Mouse (Mus musculus): Measurements from ENCODE around the gene Tchp. TPM values are rescaled to one million over a fixed set of nuclear protein-coding genes. Genes with fewer than 3 reads are reported as not detected.

Gene Tchp
- polyA plus RNA-seq, 1 experiment from 2014 or later = 18.6 TPM

- Histone ChIP-seq H3K9me3 (no peaks in the 10 kb centered on the region), H3K4me2 (no peak overlapping the region), H3K4me1 (replicated peaks) (no peaks in the 10 kb centered on the region), H3K9ac (no peak overlapping the region), H3K27ac (replicated peaks) (no peak overlapping the region), H3K4me3 (no peak overlapping the region), H3K36me3 (peaks cover 84% of the 10 kb centered on the region), H3K27me3 (no peaks in the 10 kb centered on the region)
- 94% methylated on average over 5 of the region's 5 CpGs for WGBS
- no peak for ATAC-seq (ENCODE audit: low FRiP score, low read depth)
These were observed 38.0 kb downstream of the Tchp start for GRCm38 (mm10) chr5:114745581-114745980.

GRCm38 (mm10) chr5:114746886-114747285 is 39.3 kb downstream of the Tchp start:
- no peaks in the 10 kb centered on the region for H3K27me3 ChIP-seq
- no peak overlapping the region for H3K9ac ChIP-seq
- ATAC-seq (ENCODE audit: low FRiP score, low read depth) = no peak
- H3K4me2 ChIP-seq = no peak overlapping the region
- no peak overlapping the region for H3K4me3 ChIP-seq
- peaks cover 86% of the 10 kb centered on the region for H3K36me3 ChIP-seq
- no peak overlapping the region for H3K27ac ChIP-seq (replicated peaks)
- no peaks in the 10 kb centered on the region for H3K4me1 ChIP-seq (replicated peaks)
- H3K9me3 ChIP-seq = no peaks in the 10 kb centered on the region
- WGBS = 90% methylated on average over 4 of the region's 4 CpGs

GRCm38 (mm10) chr5:114747521-114747920 is 40.0 kb downstream of the Tchp start:
- Histone ChIP-seq H3K4me2 (no peak overlapping the region), H3K4me3 (no peak overlapping the region), H3K36me3 (peaks cover 86% of the 10 kb centered on the region), H3K27me3 (no peaks in the 10 kb centered on the region), H3K9me3 (no peaks in the 10 kb centered on the region), H3K9ac (no peak overlapping the region), H3K27ac (replicated peaks) (no peak overlapping the region), H3K4me1 (replicated peaks) (no peaks in the 10 kb centered on the region)
- 92% methylated on average over 5 of the region's 5 CpGs for WGBS
- ATAC-seq (ENCODE audit: low FRiP score, low read depth) = no peak

DNA sequence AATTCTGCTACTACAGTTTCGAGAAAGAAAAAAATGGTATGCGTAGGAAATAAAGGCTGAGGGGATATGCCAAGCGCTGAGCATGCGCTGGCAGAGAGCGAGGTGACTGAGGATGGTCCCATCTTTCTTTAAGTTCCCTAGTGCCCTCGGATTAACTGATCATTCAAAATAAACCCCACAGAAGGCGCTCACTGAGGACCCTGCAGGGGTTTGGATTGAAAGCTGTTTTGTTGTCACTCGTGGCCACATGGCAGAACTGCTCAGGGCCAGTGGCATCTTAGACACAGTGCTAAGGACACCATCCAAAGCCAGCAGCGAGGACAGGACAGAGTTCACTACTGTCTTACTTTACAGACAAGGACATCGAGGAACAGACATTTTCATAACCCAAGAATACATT is 42.8 kb downstream of the Tchp start:
- Histone ChIP-seq H3K27ac (replicated peaks) (no peak overlapping the region), H3K4me2 (no peak overlapping the region), H3K4me3 (no peak overlapping the region), H3K4me1 (replicated peaks) (no peaks in the 10 kb centered on the region), H3K27me3 (no peaks in the 10 kb centered on the region), H3K9me3 (no peaks in the 10 kb centered on the region), H3K36me3 (peaks cover 73% of the 10 kb centered on the region), H3K9ac (no peak overlapping the region)
- WGBS = 83% methylated on average over 10 of the region's 10 CpGs
- ATAC-seq (ENCODE audit: low FRiP score, low read depth) = no peak

- Histone ChIP-seq H3K4me3 (no peak overlapping the region), H3K27me3 (no peaks in the 10 kb centered on the region), H3K9me3 (no peaks in the 10 kb centered on the region), H3K36me3 (peaks cover 70% of the 10 kb centered on the region), H3K4me1 (replicated peaks) (no peaks in the 10 kb centered on the region), H3K4me2 (no peak overlapping the region), H3K27ac (replicated peaks) (no peak overlapping the region), H3K9ac (no peak overlapping the region)
- WGBS = 87% methylated on average over 10 of the region's 10 CpGs
- no peak for ATAC-seq (ENCODE audit: low FRiP score, low read depth)
These were observed 44.8 kb downstream of the Tchp start for GRCm38 (mm10) chr5:114752397-114752796.

GRCm38 (mm10) chr5:114753384-114753783 is 45.8 kb downstream of the Tchp start:
- H3K27me3 ChIP-seq = no peaks in the 10 kb centered on the region
- H3K9me3 ChIP-seq = no peaks in the 10 kb centered on the region
- no peak overlapping the region for H3K4me2 ChIP-seq
- H3K4me3 ChIP-seq = no peak overlapping the region
- 75% methylated on average over 12 of the region's 12 CpGs for WGBS
- ATAC-seq (ENCODE audit: low FRiP score, low read depth) = peak; percentile 68
- peak overlapping the region; percentile 56; the same call in 1 of the 2 replicates for H3K27ac ChIP-seq (replicated peaks)
- H3K9ac ChIP-seq = no peak overlapping the region
- H3K36me3 ChIP-seq = peaks cover 62% of the 10 kb centered on the region
- H3K4me1 ChIP-seq (replicated peaks) = no peaks in the 10 kb centered on the region

DNA sequence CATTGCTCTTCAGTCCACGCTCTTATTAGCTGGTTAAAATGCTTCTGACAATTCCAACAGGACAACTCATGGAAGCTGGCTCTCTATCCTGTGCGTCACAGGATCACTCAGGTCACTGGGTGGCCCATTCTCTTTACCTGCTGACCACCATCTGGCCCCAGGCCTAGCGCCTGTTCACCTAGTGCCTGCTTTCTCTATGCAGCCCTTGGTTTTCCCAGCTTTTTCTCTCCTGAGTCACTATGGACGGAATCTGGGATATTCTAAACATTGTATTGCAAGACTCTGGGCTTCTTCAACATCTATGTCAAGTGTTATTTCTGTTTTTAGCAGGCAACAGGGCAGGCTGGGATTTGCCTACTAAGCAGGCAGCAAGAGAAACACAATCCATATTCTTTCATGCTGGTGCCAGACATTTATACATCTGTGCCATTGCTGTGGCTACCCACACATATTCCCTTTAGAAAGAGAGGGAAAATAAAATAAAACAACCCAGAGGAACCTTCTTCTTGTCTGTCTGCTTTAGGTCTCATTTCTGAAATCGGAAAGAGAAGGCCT is 52.1 kb downstream of the Tchp start:
- WGBS = 94% methylated on average over 5 of the region's 5 CpGs
- Histone ChIP-seq H3K9me3 (no peaks in the 10 kb centered on the region), H3K4me2 (no peak overlapping the region), H3K4me1 (replicated peaks) (no peaks in the 10 kb centered on the region), H3K27me3 (no peaks in the 10 kb centered on the region), H3K27ac (replicated peaks) (no peak overlapping the region), H3K36me3 (peaks cover 66% of the 10 kb centered on the region), H3K9ac (no peak overlapping the region), H3K4me3 (no peak overlapping the region)
- ATAC-seq (ENCODE audit: low FRiP score, low read depth) = no peak

GRCm38 (mm10) chr5:114761980-114762379 is 54.4 kb downstream of the Tchp start:
- H3K4me2 ChIP-seq = no peak overlapping the region
- 89% methylated on average over 8 of the region's 8 CpGs for WGBS
- H3K27me3 ChIP-seq = no peaks in the 10 kb centered on the region
- H3K4me3 ChIP-seq = no peak overlapping the region
- no peaks in the 10 kb centered on the region for H3K9me3 ChIP-seq
- H3K36me3 ChIP-seq = peaks cover 66% of the 10 kb centered on the region
- no peak for ATAC-seq (ENCODE audit: low FRiP score, low read depth)
- no peak overlapping the region for H3K9ac ChIP-seq
- no peaks in the 10 kb centered on the region for H3K4me1 ChIP-seq (replicated peaks)
- no peak overlapping the region for H3K27ac ChIP-seq (replicated peaks)

- Histone ChIP-seq H3K36me3 (peaks cover 53% of the 10 kb centered on the region), H3K27ac (replicated peaks) (no peak overlapping the region), H3K9ac (no peak overlapping the region), H3K4me2 (no peak overlapping the region), H3K9me3 (no peaks in the 10 kb centered on the region), H3K4me1 (replicated peaks) (0 out of 2 replicates have a peak, but pooled peaks cover 4% of the 10 kb centered on the region), H3K4me3 (no peak overlapping the region), H3K27me3 (no peaks in the 10 kb centered on the region)
- 80% methylated on average over 18 of the region's 18 CpGs for WGBS
- ATAC-seq (ENCODE audit: low FRiP score, low read depth) = 0 out of 2 replicates have a peak, but pooled peaks have one; percentile 15
These were observed 57.5 kb downstream of the Tchp start for GRCm38 (mm10) chr5:114764812-114765735.

DNA sequence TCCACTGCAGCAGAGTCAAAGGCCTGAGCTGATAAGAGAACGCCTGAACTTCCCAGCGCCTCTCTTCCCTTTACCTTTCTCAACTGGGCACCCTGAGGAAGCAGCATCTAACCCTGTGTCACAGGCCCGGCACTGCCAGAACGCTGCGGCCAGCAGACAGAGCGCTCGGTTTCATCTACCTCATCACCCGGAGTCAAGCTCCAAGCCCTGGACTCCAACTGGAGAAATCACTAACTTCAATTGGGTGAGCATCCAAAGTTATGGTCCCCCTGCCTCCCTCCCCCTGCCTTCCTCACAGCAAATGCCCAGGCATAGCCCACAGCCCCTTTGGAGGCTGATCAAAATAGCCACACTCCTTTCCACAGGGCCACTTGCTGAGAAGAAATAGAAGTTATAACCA is 59.1 kb downstream of the Tchp start:
- Histone ChIP-seq H3K9me3 (no peaks in the 10 kb centered on the region), H3K9ac (no peak overlapping the region), H3K36me3 (peaks cover 40% of the 10 kb centered on the region), H3K4me3 (no peak overlapping the region), H3K4me2 (no peak overlapping the region), H3K4me1 (replicated peaks) (peaks cover 18% of the 10 kb centered on the region), H3K27me3 (no peaks in the 10 kb centered on the region), H3K27ac (replicated peaks) (no peak overlapping the region)
- ATAC-seq (ENCODE audit: low FRiP score, low read depth) = no peak
- WGBS = 87% methylated on average over 8 of the region's 8 CpGs

DNA sequence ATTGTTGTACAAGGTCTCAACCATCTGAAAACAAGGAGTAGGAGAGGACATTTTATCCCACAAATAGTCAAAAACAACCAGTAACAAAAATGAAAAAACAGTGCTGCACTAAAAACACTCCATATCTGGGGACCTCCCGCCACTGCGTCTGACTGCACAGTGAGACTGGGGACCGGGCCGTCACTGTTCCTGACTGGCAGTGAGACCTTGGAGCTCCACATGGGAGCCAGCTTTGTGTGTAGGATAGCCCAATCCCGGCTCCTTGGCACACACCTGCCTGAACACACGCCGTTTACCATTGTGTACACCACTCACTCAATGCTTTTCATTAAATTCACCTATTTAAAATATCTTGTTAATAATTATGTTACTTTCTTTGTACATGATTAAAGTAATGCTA is 59.6 kb downstream of the Tchp start:
- ATAC-seq (ENCODE audit: low FRiP score, low read depth) = no peak
- Histone ChIP-seq H3K4me3 (no peak overlapping the region), H3K36me3 (peaks cover 35% of the 10 kb centered on the region), H3K9me3 (no peaks in the 10 kb centered on the region), H3K4me1 (replicated peaks) (peaks cover 23% of the 10 kb centered on the region), H3K27ac (replicated peaks) (no peak overlapping the region), H3K9ac (no peak overlapping the region), H3K27me3 (no peaks in the 10 kb centered on the region), H3K4me2 (no peak overlapping the region)
- WGBS = 80% methylated on average over 7 of the region's 7 CpGs

GRCm38 (mm10) chr5:114769786-114770185 is 62.2 kb downstream of the Tchp start:
- Histone ChIP-seq H3K36me3 (peaks cover 12% of the 10 kb centered on the region; the same call in 1 of the 2 replicates), H3K4me1 (replicated peaks) (peaks cover 26% of the 10 kb centered on the region), H3K27me3 (no peaks in the 10 kb centered on the region), H3K9ac (no peak overlapping the region), H3K9me3 (no peaks in the 10 kb centered on the region), H3K4me2 (no peak overlapping the region), H3K4me3 (no peak overlapping the region), H3K27ac (replicated peaks) (no peak overlapping the region)
- ATAC-seq (ENCODE audit: low FRiP score, low read depth) = no peak
- 85% methylated on average over 8 of the region's 8 CpGs for WGBS
